Comparison of ENCODE assay signal across 16 mouse cellular contexts in the genomic region with DNA sequence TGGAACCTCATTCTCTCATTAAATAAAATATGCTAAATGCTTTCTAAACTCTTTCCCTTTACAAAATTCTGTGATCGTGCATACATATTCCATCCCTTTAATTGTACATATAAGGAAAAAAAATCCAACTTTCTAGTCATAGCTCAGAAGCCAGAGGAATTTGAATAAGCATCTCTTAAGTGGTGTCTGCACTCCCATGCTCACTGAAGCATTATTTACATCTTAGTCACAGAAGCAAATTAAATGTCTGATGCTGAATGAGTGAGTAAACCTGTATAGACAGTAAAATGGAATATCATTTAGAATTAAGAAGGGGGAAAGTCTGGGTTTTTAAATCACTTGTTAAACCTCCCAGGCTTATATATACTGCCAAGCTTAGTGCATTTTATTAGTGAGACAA.
"Had no signal": no experiment of that assay in that cellular context is flagged by ENCODE, and none has a peak within 500 bp of the region (broad histone marks: within the 10 kb centered on the region; RNA-seq: fewer than 3 reads in every experiment).

No protein-coding gene starts in this region.

- DNase-seq: retina, postnatal 1 day; right cerebral cortex, adult 18-20 months; right cerebral cortex, postnatal 14 days; right cerebral cortex, postnatal 25 days; right cerebral cortex, postnatal 4 days; spleen, adult 18-20 months; thymus, adult 18-20 months; thymus, adult 2 months; thymus, postnatal 14 days; thymus, postnatal 25 days; thymus, postnatal 36 days; thymus, postnatal 4 days had no signal

- H3K9ac ChIP-seq: neural tube, embryonic 13.5 days; neural tube, embryonic 15.5 days; stomach, embryonic 15.5 days had no signal

- H3K4me2 ChIP-seq: neural tube, embryonic 13.5 days; neural tube, embryonic 15.5 days; stomach, embryonic 15.5 days had no signal

- H3K4me1 ChIP-seq: neural tube, embryonic 15.5 days; stomach, embryonic 15.5 days had no signal

- H3K9me3 ChIP-seq: neural tube, embryonic 13.5 days; neural tube, embryonic 15.5 days; stomach, embryonic 15.5 days had no signal

- H3K4me3 ChIP-seq: neural tube, embryonic 13.5 days; neural tube, embryonic 15.5 days; stomach, embryonic 15.5 days had no signal

- H3K27ac ChIP-seq: neural tube, embryonic 13.5 days; neural tube, embryonic 15.5 days; stomach, embryonic 15.5 days; stomach, postnatal 0 days had no signal

- H3K27me3 ChIP-seq: neural tube, embryonic 13.5 days; neural tube, embryonic 15.5 days; stomach, embryonic 15.5 days had no signal

- H3K36me3 ChIP-seq: neural tube, embryonic 13.5 days; neural tube, embryonic 15.5 days; stomach, embryonic 15.5 days had no signal
